Mouse (Mus musculus): ENCODE results near the gene Fzr1. TPM values are rescaled to one million over a fixed set of nuclear protein-coding genes. Genes with fewer than 3 reads are reported as not detected.

Gene Fzr1
- total and polyA plus RNA-seq, 3 experiments: 33.1 to 75.4 (median 44.5) TPM

- dilution Hi-C loops (cut with MboI; ENCODE audit: extremely low pct_ligation_motif_present, extremely low pct_unique_long_range_greater_than_20kb, low sequenced_read_pairs): no loop called here
- H3K36me3 ChIP-seq (replicated peaks in 1 of 2; ENCODE audit: control insufficient read depth in 1 of 2, insufficient read depth in 1 of 2, low read length in 1 of 2): peaks cover 46 to 61% of the 10 kb centered on the region in 2 experiments
- in situ Hi-C loops (cut with MboI; ENCODE audit: low pct_ligation_motif_present, low pct_unique_long_range_greater_than_20kb, low sequenced_read_pairs): no loop called here
Measured at GRCm38 (mm10) chr10:81399296-81399695, 21.0 kb upstream of the Fzr1 start.

DNA sequence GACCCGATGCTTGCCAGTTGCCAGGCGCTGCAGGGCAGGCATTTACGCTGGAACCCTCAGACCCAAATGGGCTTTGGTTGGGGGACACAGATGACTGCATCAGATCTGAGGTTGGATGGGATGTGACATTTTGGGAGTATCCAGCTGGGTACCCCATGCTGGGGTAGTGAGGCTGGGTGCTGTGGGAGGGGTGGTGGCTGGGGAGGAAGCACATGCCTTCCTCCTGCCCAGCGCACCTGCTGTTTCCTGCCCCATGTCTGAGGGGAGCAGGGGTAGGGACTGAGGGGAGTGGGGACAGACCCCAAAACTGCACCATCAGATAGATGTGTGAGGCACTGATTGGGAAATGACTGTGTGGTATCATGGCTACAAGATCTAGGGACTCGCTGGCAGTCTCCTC is 18.4 kb upstream of the Fzr1 start:
- H3K9ac ChIP-seq (ENCODE audit: insufficient read depth, low read depth): no peak overlapping the region
- no peak for TF ChIP-seq UBTF (IDR thresholded peaks at IDR 0.05; ENCODE audit: low read depth, low read length)
- TF ChIP-seq CTCF (conservative IDR thresholded peaks at IDR 0.05 in 1 of 2, IDR thresholded peaks at IDR 0.05 in 1 of 2; ENCODE audit: low read depth in 2 of 2, low read length in 2 of 2): no peak
- no peak for TF ChIP-seq KAT2A (IDR thresholded peaks at IDR 0.05; ENCODE audit: insufficient replicate concordance, low read length)
- TF ChIP-seq NRF1 (IDR thresholded peaks at IDR 0.05; ENCODE audit: low read depth, low read length): no peak
- no peak for TF ChIP-seq ZNF384 (IDR thresholded peaks at IDR 0.05; ENCODE audit: low read depth, low read length)
- TF ChIP-seq ELF1 (IDR thresholded peaks at IDR 0.05; ENCODE audit: low read depth, low read length): no peak
- no peak for TF ChIP-seq MAZ (IDR thresholded peaks at IDR 0.05; ENCODE audit: low read depth, low read length)
- TF ChIP-seq EP300 (IDR thresholded peaks at IDR 0.05; ENCODE audit: low read length): no peak
- TF ChIP-seq MYC (IDR thresholded peaks at IDR 0.05; ENCODE audit: low read depth, low read length): no peak
- no peak for TF ChIP-seq TBP (conservative IDR thresholded peaks at IDR 0.05; ENCODE audit: low read depth, low read length)
- TF ChIP-seq RAD21 (IDR thresholded peaks at IDR 0.05; ENCODE audit: low read depth, low read length): no peak
- no peak for TF ChIP-seq MAX (IDR thresholded peaks at IDR 0.05; ENCODE audit: low read length)
- no peak for TF ChIP-seq CHD2 (IDR thresholded peaks at IDR 0.05; ENCODE audit: low read length)
- TF ChIP-seq IRF4 (IDR thresholded peaks at IDR 0.05; ENCODE audit: low read depth, low read length): no peak
- TF ChIP-seq MEF2A (IDR thresholded peaks at IDR 0.05; ENCODE audit: borderline replicate concordance, low read depth, low read length): no peak
- TF ChIP-seq JUND (conservative IDR thresholded peaks at IDR 0.05; ENCODE audit: low read depth, low read length): no peak
- no peak for TF ChIP-seq TCF12 (IDR thresholded peaks at IDR 0.05; ENCODE audit: low read depth, low read length)
- no peak for TF ChIP-seq USF1 (IDR thresholded peaks at IDR 0.05; ENCODE audit: low read depth, low read length)
- TF ChIP-seq POLR2A (IDR thresholded peaks at IDR 0.05; ENCODE audit: low read depth, low read length): no peak
- no peak for TF ChIP-seq E2F4 (IDR thresholded peaks at IDR 0.05; ENCODE audit: insufficient replicate concordance, low read depth, low read length)
- H3K4me1 ChIP-seq (ENCODE audit: control insufficient read depth in 1 of 2, insufficient read depth in 2 of 2): peaks cover 0 to 1% of the 10 kb centered on the region in 2 experiments; a peak in 1 of 4 replicates
- dilution Hi-C loops (cut with MboI; ENCODE audit: extremely low pct_ligation_motif_present, extremely low pct_unique_long_range_greater_than_20kb, low sequenced_read_pairs): no loop called here
- no peak overlapping the region for H3K27ac ChIP-seq (ENCODE audit: insufficient read depth, low read depth)
- H3K27me3 ChIP-seq (replicated peaks): no peaks in the 10 kb centered on the region
- no peak for DNase-seq (ENCODE audit: extremely low read depth)
- in situ Hi-C loops (cut with MboI; ENCODE audit: low pct_ligation_motif_present, low pct_unique_long_range_greater_than_20kb, low sequenced_read_pairs): no loop called here
- H3K9me3 ChIP-seq (replicated peaks; ENCODE audit: low read length): no peaks in the 10 kb centered on the region
- peaks cover 34 to 49% of the 10 kb centered on the region in 2 experiments for H3K36me3 ChIP-seq (replicated peaks in 1 of 2; ENCODE audit: control insufficient read depth in 1 of 2, insufficient read depth in 1 of 2, low read length in 1 of 2)
- no peak overlapping the region for H3K4me3 ChIP-seq (replicated peaks in 1 of 3; ENCODE audit: low read depth in 2 of 3, low read length in 2 of 3, poor library complexity in 1 of 3)
- no peaks in the 10 kb centered on the region for H3K79me2 ChIP-seq (replicated peaks; ENCODE audit: control insufficient read depth, extremely low read depth, insufficient read depth, poor library complexity, severe bottlenecking)
- H3K4me2 ChIP-seq (ENCODE audit: insufficient read depth, low read depth, poor library complexity, severe bottlenecking): no peak overlapping the region

More at GRCm38 (mm10) chr10:81399296-81399695, 21.0 kb upstream of the Fzr1 start:
- no peak for TF ChIP-seq ZC3H11A (IDR thresholded peaks at IDR 0.05; ENCODE audit: low read depth, low read length)
- no peak for TF ChIP-seq HCFC1 (IDR thresholded peaks at IDR 0.05; ENCODE audit: low read depth, low read length)
- TF ChIP-seq EP300 (IDR thresholded peaks at IDR 0.05; ENCODE audit: low read length): no peak
- no peak for TF ChIP-seq ELF1 (IDR thresholded peaks at IDR 0.05; ENCODE audit: low read depth, low read length)
- TF ChIP-seq SIN3A (IDR thresholded peaks at IDR 0.05; ENCODE audit: low read length): no peak
- no peak for TF ChIP-seq USF1 (IDR thresholded peaks at IDR 0.05; ENCODE audit: low read depth, low read length)
- TF ChIP-seq SMC3 (IDR thresholded peaks at IDR 0.05; ENCODE audit: low read depth, low read length): no peak
- no peak for TF ChIP-seq BHLHE40 (IDR thresholded peaks at IDR 0.05; ENCODE audit: low read depth, low read length)
- TF ChIP-seq PAX5 (IDR thresholded peaks at IDR 0.05; ENCODE audit: low read length): no peak
- TF ChIP-seq POLR2A (IDR thresholded peaks at IDR 0.05; ENCODE audit: low read depth, low read length): no peak
- TF ChIP-seq ZNF384 (IDR thresholded peaks at IDR 0.05; ENCODE audit: low read depth, low read length): no peak
- no peak for TF ChIP-seq ZKSCAN1 (IDR thresholded peaks at IDR 0.05; ENCODE audit: borderline replicate concordance, low read depth, low read length)
- no peak for TF ChIP-seq GABPA (IDR thresholded peaks at IDR 0.05; ENCODE audit: insufficient replicate concordance, low read depth, low read length)
- no peak for TF ChIP-seq ZMIZ1 (IDR thresholded peaks at IDR 0.05; ENCODE audit: low read depth, low read length)
- TF ChIP-seq MAX (IDR thresholded peaks at IDR 0.05; ENCODE audit: low read length): no peak
- no peak for TF ChIP-seq MAFK (IDR thresholded peaks at IDR 0.05; ENCODE audit: insufficient replicate concordance, low read length)
- TF ChIP-seq ETS1 (conservative IDR thresholded peaks at IDR 0.05; ENCODE audit: low read depth, low read length): no peak
- Histone ChIP-seq H3K4me3 (replicated peaks in 1 of 3; ENCODE audit: low read depth in 2 of 3, low read length in 2 of 3, poor library complexity in 1 of 3) (no peak overlapping the region), H3K27ac (ENCODE audit: insufficient read depth, low read depth) (no peak overlapping the region), H3K4me1 (ENCODE audit: control insufficient read depth in 1 of 2, insufficient read depth in 2 of 2) (peaks cover 0 to 6% of the 10 kb centered on the region in 2 experiments; a peak in 1 of 4 replicates), H3K79me2 (replicated peaks; ENCODE audit: control insufficient read depth, extremely low read depth, insufficient read depth, poor library complexity, severe bottlenecking) (no peaks in the 10 kb centered on the region), H3K4me2 (ENCODE audit: insufficient read depth, low read depth, poor library complexity, severe bottlenecking) (no peak overlapping the region), H3K9me3 (replicated peaks; ENCODE audit: low read length) (no peaks in the 10 kb centered on the region), H3K9ac (ENCODE audit: insufficient read depth, low read depth) (no peak overlapping the region), H3K27me3 (replicated peaks) (no peaks in the 10 kb centered on the region)
- DNase-seq (ENCODE audit: extremely low read depth): no peak
